Mouse (Mus musculus): ENCODE data around the gene Ttc7b. TPM values are rescaled to one million over a fixed set of nuclear protein-coding genes. Genes with fewer than 3 reads are reported as not detected.

The Ttc7b gene
- total and polyA plus RNA-seq, 3 experiments, result 71.6 to 84.4 (median 82.0) TPM

GRCm38 (mm10) chr12:100257779-100258178 lies 262.8 kb downstream of the Ttc7b start:
- WGBS, result 72% methylated on average over 3 of the region's 3 CpGs
- no peak for DNase-seq
- intact Hi-C loops (cut with DNase I), result no loop called here
- H3K79me2 ChIP-seq (replicated peaks; ENCODE audit: control insufficient read depth, insufficient read depth, low read length), result no peaks in the 10 kb centered on the region
- no peak overlapping the region for H3K27ac ChIP-seq
- H3K27me3 ChIP-seq (ENCODE audit: control insufficient read depth, insufficient read depth, low read length), result no peaks in the 10 kb centered on the region
- H3K9ac ChIP-seq (ENCODE audit: low read depth, low read length), result no peak overlapping the region
- no peaks in the 10 kb centered on the region for H3K36me3 ChIP-seq (ENCODE audit: control insufficient read depth, insufficient read depth, low read length)
- H3K4me3 ChIP-seq, result no peak overlapping the region
- H3K4me1 ChIP-seq (ENCODE audit: control insufficient read depth, insufficient read depth, low read length), result no peaks in the 10 kb centered on the region
- TF ChIP-seq POLR2A (IDR thresholded peaks at IDR 0.05; ENCODE audit: insufficient read depth, low read depth, low read length) (no peak), EP300 (IDR thresholded peaks at IDR 0.05; ENCODE audit: insufficient read depth, low read depth, low read length) (no peak), CTCF (IDR thresholded peaks at IDR 0.05) (no peak)

- 90% methylated on average over 2 of the region's 2 CpGs for WGBS
- no peaks in the 10 kb centered on the region for H3K27me3 ChIP-seq (ENCODE audit: control insufficient read depth, insufficient read depth, low read length)
- no peaks in the 10 kb centered on the region for H3K36me3 ChIP-seq (ENCODE audit: control insufficient read depth, insufficient read depth, low read length)
- no peak for DNase-seq
- no peak overlapping the region for H3K9ac ChIP-seq (ENCODE audit: low read depth, low read length)
- intact Hi-C loops (cut with DNase I), result no loop called here
- no peak overlapping the region for H3K27ac ChIP-seq
- no peaks in the 10 kb centered on the region for H3K4me1 ChIP-seq (ENCODE audit: control insufficient read depth, insufficient read depth, low read length)
- H3K79me2 ChIP-seq (replicated peaks; ENCODE audit: control insufficient read depth, insufficient read depth, low read length), result no peaks in the 10 kb centered on the region
- TF ChIP-seq EP300 (IDR thresholded peaks at IDR 0.05; ENCODE audit: insufficient read depth, low read depth, low read length) (no peak), POLR2A (IDR thresholded peaks at IDR 0.05; ENCODE audit: insufficient read depth, low read depth, low read length) (no peak), CTCF (IDR thresholded peaks at IDR 0.05) (no peak)
- no peak overlapping the region for H3K4me3 ChIP-seq
Observed at GRCm38 (mm10) chr12:100255441-100255949, 265.1 kb downstream of the Ttc7b start.

- no peak for DNase-seq
- Histone ChIP-seq H3K4me3 (no peak overlapping the region), H3K79me2 (replicated peaks; ENCODE audit: control insufficient read depth, insufficient read depth, low read length) (no peaks in the 10 kb centered on the region), H3K9ac (ENCODE audit: low read depth, low read length) (no peak overlapping the region), H3K4me1 (ENCODE audit: control insufficient read depth, insufficient read depth, low read length) (no peaks in the 10 kb centered on the region), H3K36me3 (ENCODE audit: control insufficient read depth, insufficient read depth, low read length) (no peaks in the 10 kb centered on the region), H3K27ac (no peak overlapping the region), H3K27me3 (ENCODE audit: control insufficient read depth, insufficient read depth, low read length) (no peaks in the 10 kb centered on the region)
- TF ChIP-seq EP300 (IDR thresholded peaks at IDR 0.05; ENCODE audit: insufficient read depth, low read depth, low read length) (no peak), CTCF (IDR thresholded peaks at IDR 0.05) (no peak), POLR2A (IDR thresholded peaks at IDR 0.05; ENCODE audit: insufficient read depth, low read depth, low read length) (no peak)
- intact Hi-C loops (cut with DNase I), result no loop called here
- WGBS, result 91% methylated on average over 4 of the region's 4 CpGs
Observed at GRCm38 (mm10) chr12:100254471-100254870, 266.2 kb downstream of the Ttc7b start.

Other genes starting within 250 kb of the Ttc7b start
- 10 to 100 TPM; 10.8 to 13.5 TPM for gene Rps6ka5, start 206.2 kb upstream of the Ttc7b start, total RNA-seq (2021)
- 2.1 and 6.1 TPM in 2 replicates for gene Rps6ka5, start 206.2 kb upstream of the Ttc7b start, polyA plus RNA-seq (2012; rRNA removed)

Measured in heart, adult 2 months (tissue).